Mouse (Mus musculus): ENCODE measurements around the gene Cep44. TPM values are rescaled to one million over a fixed set of nuclear protein-coding genes. Genes with fewer than 3 reads are reported as not detected.

Gene Cep44
- polyA plus RNA-seq, 1 experiment from 2014 or later = 21.8 TPM

Small RNA genes within 50 kb of the gene (microRNA-seq; reads per million reads assigned to microRNA genes)
- gene Gm25992 = not detected

Other genes starting within 250 kb of the Cep44 start
- gene Fbxo8, start within 50 bp of the Cep44 start, polyA plus RNA-seq (2015; fragmentation: Nextera tagmentation; extraction: Ambion mirVana) = 41.6 and 43.3 TPM in 2 replicates

Measured in neural tube, embryonic 15.5 days (tissue).